Mouse (Mus musculus): ENCODE results near the gene Samm50. TPM values are rescaled to one million over a fixed set of nuclear protein-coding genes. Genes with fewer than 3 reads are reported as not detected.
"Not testable (repeated sequence)": the region's sequence is repeated elsewhere in the genome, so short reads cannot be mapped to it uniquely, and the experiment has no call there.

The Samm50 gene
- polyA plus RNA-seq (2014; fragmentation: Nextera tagmentation; extraction: Ambion mirVana): 79.9 and 89.1 TPM in 2 replicates

DNA sequence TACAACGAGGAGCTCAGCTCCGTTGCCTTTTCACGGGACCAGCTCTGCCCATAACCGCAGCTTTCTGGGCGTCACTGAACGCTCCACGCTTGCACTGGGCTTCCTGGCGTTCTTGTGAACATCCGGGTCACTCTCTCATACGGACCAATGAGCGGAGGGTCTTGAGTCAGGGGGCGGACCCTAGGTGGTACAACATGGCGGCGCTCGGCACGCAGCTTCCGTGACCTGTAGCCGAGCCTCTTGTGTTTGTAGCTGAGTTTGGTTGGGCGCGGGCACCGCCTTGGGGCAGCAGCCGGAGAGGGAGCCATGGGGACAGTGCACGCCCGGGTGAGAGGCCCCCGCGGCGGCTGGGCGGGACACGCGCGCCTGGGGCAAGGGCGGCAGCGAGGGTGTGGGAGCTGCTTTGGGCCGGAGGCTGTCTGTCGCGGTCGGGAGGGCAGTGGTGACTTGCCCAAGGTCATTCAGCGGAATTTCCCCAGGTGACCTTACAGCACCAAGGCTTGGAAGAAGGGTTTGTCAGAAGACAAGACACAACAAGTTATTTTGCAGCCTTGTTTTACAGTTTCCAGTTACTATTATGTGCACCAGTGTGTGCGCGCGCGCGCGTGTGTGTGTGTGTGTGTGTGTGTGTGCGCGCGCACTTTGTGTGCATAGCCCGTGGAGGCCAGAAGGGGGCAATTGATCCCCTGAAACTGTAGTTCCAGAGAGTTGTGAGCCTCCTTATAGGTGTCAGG lies at the start of gene Samm50:
Gene Samm50 (plus strand): TSS at position 184 of the 734 bp plus-strand sequence.
- Histone ChIP-seq H3K36me3 (ENCODE audit: control insufficient read depth, insufficient read depth, low read length) (peaks cover 7% of the 10 kb centered on the region), H3K4me3 (ENCODE audit: low read depth, low read length) (peak within 1 kb of the TSS; percentile 91), H3K27ac (replicated peaks; ENCODE audit: low read depth, low read length) (peak within 1 kb of the TSS; percentile 86), H3K9me3 (ENCODE audit: control insufficient read depth, low read length) (no peaks in the 10 kb centered on the region), H3K27me3 (ENCODE audit: control insufficient read depth, insufficient read depth, low read length) (no peaks in the 10 kb centered on the region), H3K4me1 (ENCODE audit: control insufficient read depth, insufficient read depth, low read length) (0 out of 2 replicates have a peak, but pooled peaks cover 3% of the 10 kb centered on the region), H3K9ac (ENCODE audit: low read length) (peak within 1 kb of the TSS; percentile 89), H3K4me2 (ENCODE audit: low read depth, severe bottlenecking) (peak within 1 kb of the TSS; percentile 70)
- WGBS: 5% methylated on average over 48 of the region's 48 CpGs
- DNase-seq (ENCODE audit: low spot score) (peak; percentile 93), ATAC-seq (ENCODE audit: insufficient number of reproducible peaks, low FRiP score, low TSS enrichment, low read depth) (peak; percentile 96)

DNA sequence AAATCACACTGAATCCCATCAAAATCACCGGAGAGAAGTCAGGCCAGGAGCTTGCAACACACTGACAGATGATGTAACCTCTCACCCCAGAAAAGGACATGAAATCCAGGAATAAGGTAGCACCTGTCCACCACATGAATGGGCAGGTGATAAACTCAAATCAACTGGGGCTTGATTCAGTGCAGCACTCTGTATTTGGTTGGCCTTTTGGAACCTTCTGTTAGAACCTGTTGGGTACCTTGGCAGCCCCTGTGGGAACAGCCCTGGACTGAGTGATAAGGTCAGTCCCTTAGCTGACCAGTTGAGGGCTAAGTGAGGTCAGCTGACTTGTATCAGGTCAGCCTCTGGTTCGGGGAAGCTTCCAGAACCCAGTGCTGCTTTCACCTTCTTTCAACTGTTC lies 35.9 kb upstream of the Samm50 start:
- no peaks in the 10 kb centered on the region for H3K27me3 ChIP-seq (ENCODE audit: control insufficient read depth, insufficient read depth, low read length)
- H3K9ac ChIP-seq (ENCODE audit: low read length): no peak overlapping the region
- no peaks in the 10 kb centered on the region for H3K4me1 ChIP-seq (ENCODE audit: control insufficient read depth, insufficient read depth, low read length)
- H3K36me3 ChIP-seq (ENCODE audit: control insufficient read depth, insufficient read depth, low read length): no peaks in the 10 kb centered on the region
- no peak overlapping the region for H3K4me2 ChIP-seq (ENCODE audit: low read depth, severe bottlenecking)
- no peak overlapping the region for H3K4me3 ChIP-seq (ENCODE audit: low read depth, low read length)
- no peak overlapping the region for H3K27ac ChIP-seq (replicated peaks; ENCODE audit: low read depth, low read length)
- no peaks in the 10 kb centered on the region for H3K9me3 ChIP-seq (ENCODE audit: control insufficient read depth, low read length)
- DNase-seq (ENCODE audit: low spot score) (no peak), ATAC-seq (ENCODE audit: insufficient number of reproducible peaks, low FRiP score, low TSS enrichment, low read depth) (no peak)
- WGBS: 91% methylated on average over 2 of the region's 2 CpGs

DNA sequence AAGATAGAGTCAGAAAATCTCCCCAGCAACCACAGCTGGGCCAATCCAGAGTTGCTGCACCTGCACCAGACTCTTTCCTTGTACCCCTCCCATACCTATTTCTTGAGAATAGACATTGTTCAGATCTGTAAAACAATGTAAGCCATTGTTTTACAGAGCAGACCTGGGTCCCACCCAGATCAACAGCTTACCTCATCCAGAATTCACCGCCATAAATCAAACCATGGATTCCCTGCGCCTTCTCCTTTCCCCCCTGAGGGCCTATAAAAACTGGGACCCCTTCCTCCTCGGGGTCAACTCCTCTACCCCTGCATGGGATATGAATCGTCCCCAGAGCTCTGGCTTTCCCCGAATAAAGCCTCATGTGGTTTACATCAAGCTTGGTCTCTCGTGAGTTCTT lies 34.5 kb upstream of the Samm50 start:
- not testable (repeated sequence) for H3K4me2 ChIP-seq (ENCODE audit: low read depth, severe bottlenecking); ATAC-seq (ENCODE audit: insufficient number of reproducible peaks, low FRiP score, low TSS enrichment, low read depth); DNase-seq (ENCODE audit: low spot score); H3K36me3 ChIP-seq (ENCODE audit: control insufficient read depth, insufficient read depth, low read length); H3K27me3 ChIP-seq (ENCODE audit: control insufficient read depth, insufficient read depth, low read length); H3K9ac ChIP-seq (ENCODE audit: low read length); H3K4me3 ChIP-seq (ENCODE audit: low read depth, low read length); H3K27ac ChIP-seq (replicated peaks; ENCODE audit: low read depth, low read length); H3K4me1 ChIP-seq (ENCODE audit: control insufficient read depth, insufficient read depth, low read length); H3K9me3 ChIP-seq (ENCODE audit: control insufficient read depth, low read length)
- WGBS: 76% methylated on average over 6 of the region's 6 CpGs

DNA sequence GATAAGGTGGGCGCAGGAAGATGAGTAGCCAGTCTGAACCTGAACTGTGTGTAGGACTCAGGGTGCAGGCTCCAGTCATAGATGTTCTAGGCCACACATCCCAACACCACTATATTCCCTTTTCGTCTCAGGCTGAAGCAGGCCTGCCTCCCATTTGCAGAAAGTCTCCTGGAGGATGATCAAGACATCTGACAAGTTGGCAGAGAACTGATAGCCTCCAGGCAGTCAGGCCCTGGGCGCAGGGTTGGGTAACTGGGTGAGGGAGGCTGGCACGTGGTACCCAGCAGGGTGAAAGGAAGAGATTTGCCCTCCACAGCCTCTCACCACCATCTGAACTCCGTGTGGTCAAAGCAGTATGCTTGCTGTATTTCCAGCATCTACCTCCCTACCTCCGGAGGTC lies 30.2 kb upstream of the Samm50 start:
- DNase-seq (ENCODE audit: low spot score): no peak
- H3K27ac ChIP-seq (replicated peaks; ENCODE audit: low read depth, low read length): no peak overlapping the region
- no peaks in the 10 kb centered on the region for H3K4me1 ChIP-seq (ENCODE audit: control insufficient read depth, insufficient read depth, low read length)
- ATAC-seq (ENCODE audit: insufficient number of reproducible peaks, low FRiP score, low TSS enrichment, low read depth): no peak
- H3K4me3 ChIP-seq (ENCODE audit: low read depth, low read length): no peak overlapping the region
- WGBS: 86% methylated on average over 6 of the region's 6 CpGs
- no peak overlapping the region for H3K4me2 ChIP-seq (ENCODE audit: low read depth, severe bottlenecking)
- no peaks in the 10 kb centered on the region for H3K9me3 ChIP-seq (ENCODE audit: control insufficient read depth, low read length)
- H3K9ac ChIP-seq (ENCODE audit: low read length): no peak overlapping the region
- H3K36me3 ChIP-seq (ENCODE audit: control insufficient read depth, insufficient read depth, low read length): no peaks in the 10 kb centered on the region
- no peaks in the 10 kb centered on the region for H3K27me3 ChIP-seq (ENCODE audit: control insufficient read depth, insufficient read depth, low read length)

DNA sequence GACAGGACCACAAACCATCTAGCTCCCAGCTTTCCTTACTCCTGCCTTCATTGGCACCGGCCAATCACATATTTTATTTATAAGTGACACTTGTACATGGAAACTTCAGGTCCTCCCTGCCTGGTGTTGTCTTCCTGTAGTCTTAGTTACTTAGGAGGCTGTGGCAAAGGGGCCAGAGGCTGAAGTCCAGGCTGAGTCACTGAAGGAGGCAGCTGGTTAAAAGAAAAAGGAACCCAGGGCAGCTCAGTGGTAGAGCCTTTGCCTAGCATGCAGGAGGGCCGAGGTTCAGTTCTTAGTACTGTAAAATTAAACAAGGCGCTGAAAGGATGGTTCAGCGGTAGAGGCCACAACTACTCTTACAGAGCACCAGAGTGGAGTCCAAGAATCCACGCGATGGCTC lies 25.2 kb upstream of the Samm50 start:
- no peak overlapping the region for H3K4me3 ChIP-seq (ENCODE audit: low read depth, low read length)
- DNase-seq (ENCODE audit: low spot score) (no peak), ATAC-seq (ENCODE audit: insufficient number of reproducible peaks, low FRiP score, low TSS enrichment, low read depth) (no peak)
- no peak overlapping the region for H3K27ac ChIP-seq (replicated peaks; ENCODE audit: low read depth, low read length)
- peaks cover 5% of the 10 kb centered on the region; the same call in 1 of the 2 replicates for H3K4me1 ChIP-seq (ENCODE audit: control insufficient read depth, insufficient read depth, low read length)
- H3K36me3 ChIP-seq (ENCODE audit: control insufficient read depth, insufficient read depth, low read length): no peaks in the 10 kb centered on the region
- WGBS: 71% methylated on average over 6 of the region's 6 CpGs
- H3K9ac ChIP-seq (ENCODE audit: low read length): no peak overlapping the region
- no peak overlapping the region for H3K4me2 ChIP-seq (ENCODE audit: low read depth, severe bottlenecking)
- H3K27me3 ChIP-seq (ENCODE audit: control insufficient read depth, insufficient read depth, low read length): peaks cover 13% of the 10 kb centered on the region
- no peaks in the 10 kb centered on the region for H3K9me3 ChIP-seq (ENCODE audit: control insufficient read depth, low read length)

DNA sequence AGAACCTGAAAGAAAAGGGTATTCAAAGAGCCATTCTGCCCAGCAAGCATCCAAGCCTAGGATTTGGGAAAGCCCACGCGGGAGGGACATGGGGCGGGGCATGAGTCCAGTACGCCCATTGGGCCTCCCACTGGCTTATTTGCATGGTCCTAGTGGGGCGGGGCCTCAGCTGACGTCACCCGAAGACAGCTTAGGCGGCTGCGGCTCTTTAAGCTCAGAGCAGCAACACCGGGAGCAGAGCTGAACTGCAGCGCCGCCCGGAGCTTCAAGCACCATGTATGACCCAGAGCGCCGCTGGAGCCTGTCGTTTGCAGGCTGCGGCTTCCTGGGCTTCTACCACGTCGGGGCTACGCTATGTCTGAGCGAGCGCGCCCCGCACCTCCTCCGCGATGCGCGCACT lies 24.4 kb upstream of the Samm50 start, which contains the start of gene Pnpla3:
Gene Pnpla3 (plus strand): TSS at position 238 of the 400 bp plus-strand sequence.
- peaks cover 5% of the 10 kb centered on the region; the same call in 1 of the 2 replicates for H3K4me1 ChIP-seq (ENCODE audit: control insufficient read depth, insufficient read depth, low read length)
- peak within 1 kb of the TSS; percentile 47 for H3K4me3 ChIP-seq (ENCODE audit: low read depth, low read length)
- WGBS: 0% methylated on average over 28 of the region's 28 CpGs
- DNase-seq (ENCODE audit: low spot score) (peak; percentile 95), ATAC-seq (ENCODE audit: insufficient number of reproducible peaks, low FRiP score, low TSS enrichment, low read depth) (peak; percentile 95)
- H3K9ac ChIP-seq (ENCODE audit: low read length): peak within 1 kb of the TSS; percentile 50
- peak within 1 kb of the TSS; percentile 93 for H3K4me2 ChIP-seq (ENCODE audit: low read depth, severe bottlenecking)
- no peaks in the 10 kb centered on the region for H3K9me3 ChIP-seq (ENCODE audit: control insufficient read depth, low read length)
- no peak within 1 kb of the TSS for H3K27ac ChIP-seq (replicated peaks; ENCODE audit: low read depth, low read length)
- H3K36me3 ChIP-seq (ENCODE audit: control insufficient read depth, insufficient read depth, low read length): no peaks in the 10 kb centered on the region
- peaks cover 13% of the 10 kb centered on the region for H3K27me3 ChIP-seq (ENCODE audit: control insufficient read depth, insufficient read depth, low read length)

DNA sequence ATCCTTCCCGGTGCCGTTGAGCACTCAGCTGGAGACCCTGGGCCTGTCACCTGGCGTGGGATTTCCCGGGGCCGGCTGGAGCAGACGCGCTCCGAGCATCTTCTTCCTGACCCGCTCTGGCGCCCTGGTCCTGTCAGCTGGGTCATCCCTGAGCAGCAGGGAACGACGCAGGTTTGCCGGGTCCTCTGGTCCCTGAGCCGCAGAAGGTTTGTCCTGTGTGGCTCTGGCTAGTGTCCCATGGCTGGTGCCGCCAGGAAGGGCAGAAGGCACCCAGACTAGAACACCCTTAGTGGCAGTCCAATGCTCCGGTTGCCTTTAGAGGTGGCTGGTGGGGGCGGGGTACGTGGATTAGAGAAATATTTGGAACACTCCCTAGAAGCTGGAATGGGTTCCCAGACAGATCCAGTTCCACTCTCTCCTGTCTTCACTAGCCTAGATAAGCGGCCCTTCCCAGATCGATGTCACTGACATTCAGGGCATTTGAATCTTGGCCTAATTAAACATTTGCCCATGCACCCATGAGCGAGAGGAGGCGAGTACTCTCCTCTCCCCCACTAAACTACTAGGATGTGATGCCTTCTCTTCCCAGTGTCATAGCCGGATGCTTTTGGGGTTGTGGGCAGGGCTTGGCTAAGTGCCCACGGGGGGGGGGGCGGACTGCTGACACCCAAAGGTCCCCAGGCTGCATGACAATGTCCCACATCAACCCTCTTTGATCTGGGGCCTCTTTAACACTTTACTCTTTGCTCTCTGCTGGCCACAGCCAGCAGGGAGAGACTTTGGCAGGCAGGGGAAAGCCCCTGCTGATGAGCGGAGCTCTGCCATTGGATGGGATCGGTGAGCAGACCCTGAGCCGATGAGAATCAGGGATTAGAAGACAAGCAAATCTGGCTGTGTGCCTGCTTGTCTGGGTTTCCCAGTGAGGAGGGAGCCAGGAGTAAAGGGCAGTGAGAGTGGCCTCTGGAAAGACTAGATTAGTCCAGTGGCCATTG lies 23.6 kb upstream of the Samm50 start:
- no peaks in the 10 kb centered on the region for H3K9me3 ChIP-seq (ENCODE audit: control insufficient read depth, low read length)
- WGBS: 1% methylated on average over 28 of the region's 28 CpGs
- DNase-seq (ENCODE audit: low spot score): no peak
- peak overlapping the region; percentile 93 for H3K4me2 ChIP-seq (ENCODE audit: low read depth, severe bottlenecking)
- no peak overlapping the region for H3K27ac ChIP-seq (replicated peaks; ENCODE audit: low read depth, low read length)
- H3K4me3 ChIP-seq (ENCODE audit: low read depth, low read length): peak overlapping the region; percentile 47
- ATAC-seq (ENCODE audit: insufficient number of reproducible peaks, low FRiP score, low TSS enrichment, low read depth): no peak
- H3K36me3 ChIP-seq (ENCODE audit: control insufficient read depth, insufficient read depth, low read length): no peaks in the 10 kb centered on the region
- H3K9ac ChIP-seq (ENCODE audit: low read length): peak overlapping the region; percentile 50
- peaks cover 5% of the 10 kb centered on the region; the same call in 1 of the 2 replicates for H3K4me1 ChIP-seq (ENCODE audit: control insufficient read depth, insufficient read depth, low read length)
- H3K27me3 ChIP-seq (ENCODE audit: control insufficient read depth, insufficient read depth, low read length): peaks cover 13% of the 10 kb centered on the region

DNA sequence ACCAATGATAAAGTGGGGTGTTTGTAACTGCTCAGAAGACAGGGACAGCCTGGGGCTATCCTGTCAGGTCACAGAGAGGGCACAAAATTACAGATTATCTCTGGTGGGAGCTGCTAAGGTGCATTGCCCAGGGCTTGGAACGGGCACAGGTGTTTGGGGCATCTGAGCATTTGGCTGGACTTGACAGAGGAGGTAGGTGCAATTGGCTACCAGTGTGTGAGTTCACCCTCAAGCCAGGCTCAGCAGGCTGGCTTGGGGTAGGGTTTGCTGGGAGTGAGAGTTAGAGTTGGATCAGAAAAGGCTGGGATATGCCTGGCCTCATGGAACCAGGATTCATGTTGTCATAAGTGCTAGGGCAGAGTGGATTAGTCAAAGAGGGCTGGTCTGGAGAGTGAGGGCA lies 22.5 kb upstream of the Samm50 start:
- Histone ChIP-seq H3K36me3 (ENCODE audit: control insufficient read depth, insufficient read depth, low read length) (no peaks in the 10 kb centered on the region), H3K9ac (ENCODE audit: low read length) (no peak overlapping the region), H3K4me3 (ENCODE audit: low read depth, low read length) (no peak overlapping the region), H3K27ac (replicated peaks; ENCODE audit: low read depth, low read length) (no peak overlapping the region), H3K4me1 (ENCODE audit: control insufficient read depth, insufficient read depth, low read length) (peaks cover 5% of the 10 kb centered on the region; the same call in 1 of the 2 replicates), H3K27me3 (ENCODE audit: control insufficient read depth, insufficient read depth, low read length) (peaks cover 13% of the 10 kb centered on the region), H3K9me3 (ENCODE audit: control insufficient read depth, low read length) (no peaks in the 10 kb centered on the region), H3K4me2 (ENCODE audit: low read depth, severe bottlenecking) (no peak overlapping the region)
- ATAC-seq (ENCODE audit: insufficient number of reproducible peaks, low FRiP score, low TSS enrichment, low read depth): no peak
- WGBS: 65% methylated on average over 1 of the region's 1 CpGs
- DNase-seq (ENCODE audit: low spot score): no peak

All from limb, embryonic 11.5 days (tissue).